Mouse (Mus musculus): ENCODE measurements at regions not wholly inside any gene's neighbourhood (a gene's known extent, or its start where the extent isn't known, plus 50 kb on each side); places are given as distances from the start of the nearest gene placed in this dataset.

DNA sequence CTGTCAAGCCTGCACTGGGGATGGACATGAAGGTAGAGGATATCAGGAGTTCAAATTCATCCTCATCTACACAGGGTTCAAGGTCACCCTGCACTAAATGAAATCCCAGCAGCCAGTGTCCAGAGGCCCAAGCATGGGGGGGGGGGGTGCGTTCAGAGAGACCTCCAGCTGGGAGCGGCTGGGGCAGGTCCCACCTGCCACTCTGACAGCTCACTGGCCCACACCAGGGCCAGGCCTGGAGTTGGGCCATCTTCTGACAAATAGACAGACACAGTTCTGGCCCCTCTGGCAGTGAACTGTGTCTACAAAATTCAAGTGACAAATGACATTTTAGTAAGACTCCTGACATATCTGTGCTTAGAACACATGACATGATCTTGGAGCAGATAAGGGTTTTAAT lies 86.8 kb downstream of the Cstad start:
- 100% methylated on average over 2 of the region's 2 CpGs for WGBS (ENCODE audit: missing documents)
- no peaks in the 10 kb centered on the region for H3K36me3 ChIP-seq (ENCODE audit: inconsistent target)

DNA sequence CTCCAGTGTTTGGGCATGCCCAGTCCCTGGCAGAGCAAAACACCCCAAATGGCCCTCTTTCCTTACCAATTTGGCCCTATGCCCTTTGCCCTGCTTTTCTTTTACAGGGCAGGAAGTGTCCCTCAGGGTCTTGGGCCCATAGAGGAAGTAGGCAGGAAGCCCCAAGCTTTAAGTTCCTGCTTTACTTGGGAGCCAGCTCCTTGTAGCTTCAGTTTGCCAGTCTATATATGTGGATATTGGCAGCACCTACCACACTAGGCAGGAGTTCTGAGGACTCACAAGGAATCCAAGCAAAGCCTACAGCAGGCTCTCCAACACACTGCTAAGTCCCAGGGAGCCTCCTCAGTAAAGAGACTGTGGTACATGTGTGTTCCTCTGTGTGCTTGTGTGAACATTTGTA lies 84.2 kb downstream of the Cstad start:
- Histone ChIP-seq H3K79me2 (ENCODE audit: inconsistent target) (no peaks in the 10 kb centered on the region), H3K36me3 (ENCODE audit: inconsistent target) (no peaks in the 10 kb centered on the region), H3K4me3 (ENCODE audit: inconsistent target) (no peak overlapping the region), H3K27ac (peak overlapping the region; percentile 42)

More for the DNA sequence above, 86.8 kb downstream of the Cstad start:
- Histone ChIP-seq H3K27ac (no peak overlapping the region), H3K4me3 (ENCODE audit: inconsistent target) (no peak overlapping the region), H3K79me2 (ENCODE audit: inconsistent target) (no peaks in the 10 kb centered on the region)

- WGBS (ENCODE audit: missing documents): 27% methylated on average over 5 of the region's 5 CpGs
- H3K27ac ChIP-seq: no peak overlapping the region
These were observed 82.7 kb downstream of the Cstad start for GRCm38 (mm10) chr2:30677498-30677897.

DNA sequence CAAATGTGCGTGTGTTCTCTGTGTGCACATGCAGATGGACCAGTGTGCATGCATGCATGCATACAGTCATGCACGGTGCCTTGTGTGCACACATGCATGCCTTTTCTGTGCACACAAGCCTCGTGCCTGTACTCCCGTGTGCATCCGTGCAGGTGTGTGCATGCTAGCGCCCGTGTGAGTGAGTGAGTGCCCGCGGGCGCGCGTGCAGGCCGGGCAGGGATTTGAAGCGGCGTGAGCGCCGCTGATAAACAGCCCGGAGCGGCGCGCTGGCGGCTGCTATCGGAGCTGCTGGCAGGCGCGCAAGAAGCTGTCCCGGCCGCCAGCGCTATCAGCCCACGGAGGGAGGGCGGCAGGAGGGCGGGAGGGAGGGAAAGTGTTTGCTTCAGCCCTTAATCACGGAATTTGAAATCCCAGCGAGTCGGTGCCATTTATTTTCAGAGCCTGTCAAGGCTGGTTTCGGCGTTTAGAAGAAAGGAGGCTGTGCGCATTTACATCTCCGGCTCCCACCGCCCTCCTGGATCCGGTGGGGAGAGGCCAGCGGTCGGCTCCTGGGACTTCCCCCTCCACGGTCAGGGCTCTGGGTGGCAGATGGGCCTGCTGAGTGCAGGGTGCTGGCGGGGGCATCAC lies 82.1 kb downstream of the Cstad start:
- H3K79me2 ChIP-seq (ENCODE audit: inconsistent target): no peaks in the 10 kb centered on the region
- 5% methylated on average over 43 of the region's 44 CpGs for WGBS (ENCODE audit: missing documents)
- H3K4me3 ChIP-seq (ENCODE audit: inconsistent target): no peak overlapping the region
- H3K36me3 ChIP-seq (ENCODE audit: inconsistent target): no peaks in the 10 kb centered on the region
- H3K27ac ChIP-seq: no peak overlapping the region

More at GRCm38 (mm10) chr2:30677498-30677897, 82.7 kb downstream of the Cstad start:
- no peaks in the 10 kb centered on the region for H3K36me3 ChIP-seq (ENCODE audit: inconsistent target)
- H3K4me3 ChIP-seq (ENCODE audit: inconsistent target): no peak overlapping the region
- H3K79me2 ChIP-seq (ENCODE audit: inconsistent target): no peaks in the 10 kb centered on the region

DNA sequence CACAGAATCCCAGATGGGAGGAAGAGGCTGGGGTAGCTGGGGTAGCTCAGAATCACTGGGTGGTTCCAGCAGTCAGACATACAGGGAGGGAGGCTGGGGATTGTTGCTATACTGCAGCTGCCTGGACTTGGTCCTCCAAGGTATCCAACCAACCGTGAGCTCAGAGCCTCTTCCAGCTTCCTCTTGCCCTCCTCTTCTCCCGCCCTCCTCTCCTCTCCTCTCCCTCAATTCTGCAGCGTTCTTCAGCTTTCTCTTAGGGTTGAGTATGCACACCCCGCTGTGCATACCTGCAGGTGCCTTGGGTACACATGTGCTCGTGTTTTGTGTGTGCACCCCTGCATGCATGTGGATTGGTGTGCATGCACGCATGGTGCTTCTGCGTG lies 81.6 kb downstream of the Cstad start:
- no peaks in the 10 kb centered on the region for H3K79me2 ChIP-seq (ENCODE audit: inconsistent target)
- H3K27ac ChIP-seq: no peak overlapping the region
- 17% methylated on average over 7 of the region's 7 CpGs for WGBS (ENCODE audit: missing documents)
- no peaks in the 10 kb centered on the region for H3K36me3 ChIP-seq (ENCODE audit: inconsistent target)
- no peak overlapping the region for H3K4me3 ChIP-seq (ENCODE audit: inconsistent target)

GRCm38 (mm10) chr2:30675839-30676238 lies 81.0 kb downstream of the Cstad start:
- 89% methylated on average over 1 of the region's 2 CpGs for WGBS (ENCODE audit: missing documents)
- no peak overlapping the region for H3K4me3 ChIP-seq (ENCODE audit: inconsistent target)
- no peaks in the 10 kb centered on the region for H3K79me2 ChIP-seq (ENCODE audit: inconsistent target)

DNA sequence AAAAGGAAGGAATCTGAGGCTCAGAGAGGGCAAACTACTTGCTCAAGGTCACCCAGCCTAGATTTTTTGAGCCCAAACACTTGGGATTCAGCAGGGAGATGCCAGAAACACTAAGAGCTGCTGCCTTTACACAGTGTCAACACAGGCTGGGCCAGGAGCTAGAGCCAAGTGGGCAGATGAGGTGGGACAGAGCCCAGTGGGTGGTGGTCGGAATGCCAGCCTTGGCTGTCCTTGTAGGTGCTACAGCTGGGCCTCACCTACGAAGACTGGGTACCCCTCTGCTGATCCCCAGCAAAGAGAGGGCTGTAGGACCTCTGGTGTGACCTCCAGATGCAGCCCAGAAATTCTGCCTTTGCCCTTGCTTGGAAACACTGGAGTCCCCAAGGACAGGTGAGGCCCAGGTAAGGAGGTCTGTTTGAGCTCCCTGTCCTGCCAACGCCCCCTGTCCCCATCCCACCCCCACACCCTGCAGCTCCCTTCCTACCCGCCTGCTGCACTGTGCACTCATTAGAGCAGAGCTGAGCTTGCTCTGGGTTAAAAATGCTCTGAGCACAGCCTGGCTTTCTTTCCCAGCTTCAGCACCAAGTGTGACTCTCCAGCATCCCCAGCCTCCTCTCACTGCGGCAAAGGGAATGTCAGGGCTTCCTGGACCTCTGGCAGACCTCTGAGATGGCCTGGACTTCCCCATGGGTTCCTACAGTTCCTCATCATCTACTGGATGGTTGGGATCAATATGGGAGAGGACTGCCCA lies 76.2 kb downstream of the Cstad start:
- Histone ChIP-seq H3K36me3 (ENCODE audit: inconsistent target) (no peaks in the 10 kb centered on the region), H3K4me3 (ENCODE audit: inconsistent target) (no peak overlapping the region), H3K27ac (no peak overlapping the region), H3K79me2 (ENCODE audit: inconsistent target) (no peaks in the 10 kb centered on the region)
- 94% methylated on average over 5 of the region's 5 CpGs for WGBS (ENCODE audit: missing documents)

More at GRCm38 (mm10) chr2:30675839-30676238, 81.0 kb downstream of the Cstad start:
- no peak overlapping the region for H3K27ac ChIP-seq
- no peaks in the 10 kb centered on the region for H3K36me3 ChIP-seq (ENCODE audit: inconsistent target)

GRCm38 (mm10) chr2:30667468-30667867 lies 72.6 kb downstream of the Cstad start:
- WGBS (ENCODE audit: missing documents): 89% methylated on average over 8 of the region's 8 CpGs
- H3K36me3 ChIP-seq (ENCODE audit: inconsistent target): no peaks in the 10 kb centered on the region
- no peaks in the 10 kb centered on the region for H3K79me2 ChIP-seq (ENCODE audit: inconsistent target)
- no peak overlapping the region for H3K27ac ChIP-seq
- H3K4me3 ChIP-seq (ENCODE audit: inconsistent target): no peak overlapping the region

GRCm38 (mm10) chr2:30661147-30661546 lies 66.3 kb downstream of the Cstad start:
- Histone ChIP-seq H3K36me3 (ENCODE audit: inconsistent target) (no peaks in the 10 kb centered on the region), H3K4me3 (ENCODE audit: inconsistent target) (no peak overlapping the region), H3K27ac (no peak overlapping the region), H3K79me2 (ENCODE audit: inconsistent target) (no peaks in the 10 kb centered on the region)
- WGBS (ENCODE audit: missing documents): 92% methylated on average over 10 of the region's 10 CpGs

DNA sequence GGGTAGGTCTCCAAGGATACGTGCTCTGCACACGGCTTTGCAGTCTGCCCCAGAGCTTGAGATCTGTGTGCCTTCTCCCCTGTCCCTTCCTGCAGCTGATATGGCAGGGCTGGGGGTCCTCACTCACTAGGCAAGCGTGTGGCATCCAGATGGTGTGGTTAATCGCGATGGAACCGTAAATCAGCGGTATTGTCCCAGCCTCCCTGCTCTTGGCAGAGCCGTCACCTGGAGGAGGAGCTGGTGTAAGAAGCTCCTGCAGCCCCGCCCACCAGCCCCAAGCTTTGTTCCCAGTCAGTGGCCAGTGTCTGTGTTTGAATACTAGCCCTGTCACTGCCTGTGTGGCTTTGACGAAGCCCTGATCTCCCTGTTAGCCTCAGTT lies 65.8 kb downstream of the Cstad start:
- Histone ChIP-seq H3K36me3 (ENCODE audit: inconsistent target) (no peaks in the 10 kb centered on the region), H3K4me3 (ENCODE audit: inconsistent target) (no peak overlapping the region), H3K27ac (no peak overlapping the region), H3K79me2 (ENCODE audit: inconsistent target) (no peaks in the 10 kb centered on the region)
- WGBS (ENCODE audit: missing documents): 72% methylated on average over 10 of the region's 10 CpGs

DNA sequence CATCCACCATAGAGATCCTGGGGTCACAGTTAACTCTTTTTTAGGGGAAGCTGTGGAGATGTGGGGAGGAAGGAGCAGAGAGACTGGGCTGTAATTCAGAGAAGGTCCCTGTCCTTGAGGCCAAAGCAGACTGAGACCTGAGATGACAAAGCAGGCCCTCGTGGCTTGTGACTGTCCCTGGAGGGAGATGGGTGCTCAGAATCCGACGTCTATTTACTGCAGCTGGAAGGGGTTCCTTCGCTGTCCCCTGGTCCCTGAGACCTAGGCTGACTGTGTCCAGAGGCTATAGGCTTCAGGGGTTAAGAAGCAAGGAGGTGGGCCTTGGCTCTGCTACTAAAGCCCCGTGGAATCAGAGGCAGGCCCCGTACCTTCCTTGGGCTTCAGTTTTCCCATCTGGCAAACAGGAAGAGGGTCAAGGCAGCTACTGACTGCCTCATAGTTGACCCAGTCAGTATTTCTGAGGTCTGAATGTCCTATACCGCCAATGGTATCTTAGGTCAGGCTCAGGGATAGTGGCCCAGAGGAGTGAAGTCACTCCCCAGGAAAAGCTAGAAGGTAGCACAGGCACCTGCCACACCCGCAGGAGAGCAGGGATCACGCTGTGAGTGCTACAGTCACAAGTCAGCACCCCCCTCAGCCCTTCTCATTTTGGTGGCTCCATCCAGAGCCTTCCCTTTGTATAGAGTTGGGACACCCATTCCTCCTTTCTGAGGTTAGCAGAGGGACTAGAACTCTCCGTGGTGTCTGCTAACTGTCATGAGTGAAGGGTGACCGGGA lies 65.2 kb downstream of the Cstad start:
- Histone ChIP-seq H3K27ac (no peak overlapping the region), H3K36me3 (ENCODE audit: inconsistent target) (no peaks in the 10 kb centered on the region), H3K4me3 (ENCODE audit: inconsistent target) (no peak overlapping the region), H3K79me2 (ENCODE audit: inconsistent target) (no peaks in the 10 kb centered on the region)
- WGBS (ENCODE audit: missing documents): 79% methylated on average over 11 of the region's 11 CpGs

GRCm38 (mm10) chr2:30658844-30659555 lies 64.2 kb downstream of the Cstad start:
- Histone ChIP-seq H3K27ac (peak overlapping the region; percentile 91), H3K79me2 (ENCODE audit: inconsistent target) (no peaks in the 10 kb centered on the region), H3K36me3 (ENCODE audit: inconsistent target) (no peaks in the 10 kb centered on the region), H3K4me3 (ENCODE audit: inconsistent target) (peak overlapping the region; percentile 22; the same call in 1 of the 2 replicates)
- WGBS (ENCODE audit: missing documents): 17% methylated on average over 16 of the region's 16 CpGs
